Mouse (Mus musculus) megakaryocyte, embryonic 14.5 days (primary cell): ENCODE results near the gene D17Wsu92e. TPM values are rescaled to one million over a fixed set of nuclear protein-coding genes. Genes with fewer than 3 reads are reported as not detected.
"Not testable (repeated sequence)": the region's sequence is repeated elsewhere in the genome, so short reads cannot be mapped to it uniquely, and the experiment has no call there.

Source experiments
- H3K27me3 ChIP-seq: replicated peaks from 2 replicates; pipeline ENCODE3; 2012; ENCODE audit warnings: inconsistent platforms
- H3K36me3 ChIP-seq: replicated peaks from 2 replicates; pipeline ENCODE3; 2012; ENCODE audit warnings: low read length, inconsistent platforms, mixed read lengths
- H3K4me1 ChIP-seq: 2 replicates; pipeline ENCODE4 v1.6.1; 2012; ENCODE audit warnings: inconsistent platforms
- H3K4me3 ChIP-seq: replicated peaks from 2 replicates; pipeline ENCODE3; 2012; ENCODE audit warnings: moderate library complexity, mild to moderate bottlenecking, inconsistent platforms
- H3K9me3 ChIP-seq: 2 replicates; pipeline ENCODE4 v1.6.1; 2012; ENCODE audit warnings: inconsistent platforms
- FLI1 ChIP-seq: IDR thresholded peaks from 2 replicates; pipeline ENCODE4 v1.6.1; 2012; ENCODE audit warnings: low read length, inconsistent platforms, mixed read lengths
- GATA1 ChIP-seq: IDR thresholded peaks from 3 replicates; pipeline ENCODE4 v1.6.1; 2012; ENCODE audit warnings: mixed read lengths, low read length, inconsistent platforms, borderline replicate concordance
- polyA plus RNA-seq: library from polyadenylated mRNA; stranded (reverse); fragments of >175 nt; gene quantifications from 2 replicates; pipeline ENCODE4 v1.2.3, GENCODE M21; 2012; ENCODE audit warnings: low replicate concordance; ENCODE audit not compliant: insufficient read depth

D17Wsu92e gene
- polyA plus RNA-seq, 1 experiment = 42.6 TPM

DNA sequence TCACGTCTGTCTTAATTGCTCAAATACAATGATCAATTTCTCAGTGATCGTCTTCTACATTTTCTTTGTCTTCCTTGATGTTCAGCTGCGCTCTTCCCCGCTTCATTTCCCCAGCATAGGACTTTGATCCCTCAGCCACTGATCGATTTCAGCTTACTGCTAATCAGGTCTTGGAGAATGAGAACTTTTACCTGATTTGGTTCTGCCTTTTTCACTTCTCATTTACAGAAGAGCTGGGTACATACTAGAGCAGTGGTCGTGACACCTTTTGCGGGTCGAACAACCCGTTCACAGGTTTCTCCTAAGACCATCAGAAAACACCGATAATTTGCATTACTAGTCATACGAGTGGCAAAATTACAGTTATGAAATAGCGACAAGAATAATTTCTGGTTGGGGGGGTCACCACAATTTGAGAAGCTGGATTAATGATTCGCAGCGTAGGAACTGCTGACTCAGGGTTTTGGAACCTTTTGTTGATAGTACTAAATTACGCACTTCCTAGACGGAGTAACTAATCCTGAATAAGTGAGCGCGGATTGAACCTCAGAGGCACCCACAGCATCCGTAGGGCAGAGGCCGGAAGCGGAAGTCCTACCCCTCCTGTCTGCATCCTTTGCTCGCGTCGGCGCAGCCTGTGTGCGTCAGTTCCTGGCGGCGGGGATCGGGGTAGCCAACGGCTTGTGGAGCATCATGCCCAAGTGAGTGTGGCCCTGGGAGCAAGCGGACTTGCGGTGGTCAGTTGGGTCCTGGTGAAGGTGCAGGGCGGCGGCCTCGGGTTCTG lies 19.2 kb upstream of the D17Wsu92e start:
- H3K27me3 ChIP-seq = peaks cover 5% of the 10 kb centered on the region
- TF ChIP-seq FLI1 (peak; percentile 81), GATA1 (no peak)
- H3K4me1 ChIP-seq = peaks cover 22% of the 10 kb centered on the region
- peak overlapping the region; percentile 98 for H3K4me3 ChIP-seq
- H3K9me3 ChIP-seq = no peaks in the 10 kb centered on the region; the same call in 1 of the 2 replicates
- H3K36me3 ChIP-seq = peaks cover 30% of the 10 kb centered on the region

DNA sequence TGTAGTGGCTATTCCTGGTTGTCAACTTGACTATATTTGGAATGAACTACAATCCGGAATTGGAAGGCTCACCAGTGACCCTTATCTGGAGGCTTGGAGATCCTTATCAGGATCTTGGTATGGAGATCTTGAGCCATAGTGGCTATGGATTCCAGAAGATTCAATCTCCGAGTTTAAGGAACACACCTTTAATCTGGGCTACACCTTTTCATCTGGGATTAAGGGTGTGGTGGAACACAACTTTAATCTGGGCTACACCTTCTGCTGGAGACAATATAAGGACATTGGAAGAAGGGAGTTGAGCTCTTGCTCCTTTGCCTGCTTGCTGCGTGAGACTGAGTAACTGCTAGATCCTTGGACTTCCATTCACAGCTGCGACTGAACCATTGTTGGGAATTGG lies 17.4 kb upstream of the D17Wsu92e start, which contains the start of gene Snrpc:
Gene Snrpc (plus strand): TSS at position 301 of the 400 bp plus-strand sequence.
- Histone ChIP-seq H3K4me3 (peak within 1 kb of the TSS; percentile 98), H3K4me1 (peaks cover 22% of the 10 kb centered on the region), H3K36me3 (peaks cover 14% of the 10 kb centered on the region)
- H3K27me3 ChIP-seq, H3K9me3 ChIP-seq: not testable (repeated sequence)

DNA sequence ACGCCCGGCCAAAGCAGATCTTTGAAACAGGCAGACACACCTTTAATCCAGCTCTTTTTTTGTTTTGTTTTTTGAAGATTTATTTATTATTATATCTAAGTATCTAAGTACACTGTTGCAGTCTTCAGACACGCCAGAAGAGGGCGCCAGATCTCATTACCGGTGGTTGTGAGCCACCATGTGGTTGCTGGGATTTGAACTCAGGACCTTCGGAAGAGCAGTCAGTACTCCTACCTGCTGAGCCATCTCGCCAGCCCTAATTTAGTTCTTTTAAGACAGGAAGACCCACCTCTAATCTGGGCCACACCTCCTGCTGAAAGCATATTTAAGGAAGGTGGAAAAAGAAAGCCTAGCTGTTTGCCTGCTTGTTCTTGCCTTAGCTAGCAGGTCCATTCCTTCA lies 10.0 kb upstream of the D17Wsu92e start:
- Histone ChIP-seq H3K36me3 (no peaks in the 10 kb centered on the region), H3K4me1 (peaks cover 32% of the 10 kb centered on the region), H3K9me3 (no peaks in the 10 kb centered on the region; the same call in 1 of the 2 replicates), H3K4me3 (no peak overlapping the region), H3K27me3 (peaks cover 5% of the 10 kb centered on the region)
- TF ChIP-seq FLI1 (no peak), GATA1 (no peak)

DNA sequence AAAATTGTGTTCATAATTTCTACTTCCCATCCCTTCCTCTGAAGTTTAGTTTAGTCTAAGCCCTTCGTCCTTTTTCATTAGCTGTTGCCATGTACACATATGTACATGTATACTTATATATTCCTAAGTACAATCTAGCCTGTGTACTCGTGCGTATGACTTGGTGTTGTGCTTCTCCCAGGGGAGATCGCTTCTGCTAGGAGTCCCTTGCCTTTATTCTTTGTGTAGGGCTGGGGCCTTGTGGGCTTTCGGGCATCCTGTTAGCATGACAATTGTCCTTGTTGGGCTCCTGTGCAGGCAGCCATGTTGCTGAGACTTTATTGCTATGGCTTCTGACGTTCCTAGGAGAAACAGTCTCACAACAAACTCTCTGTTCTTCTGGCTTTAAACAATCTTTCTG lies 7.1 kb upstream of the D17Wsu92e start:
- no peaks in the 10 kb centered on the region for H3K36me3 ChIP-seq
- H3K4me1 ChIP-seq = peaks cover 40% of the 10 kb centered on the region
- no peaks in the 10 kb centered on the region for H3K9me3 ChIP-seq
- no peak overlapping the region for H3K4me3 ChIP-seq
- no peaks in the 10 kb centered on the region for H3K27me3 ChIP-seq
- TF ChIP-seq FLI1 (no peak), GATA1 (no peak)

DNA sequence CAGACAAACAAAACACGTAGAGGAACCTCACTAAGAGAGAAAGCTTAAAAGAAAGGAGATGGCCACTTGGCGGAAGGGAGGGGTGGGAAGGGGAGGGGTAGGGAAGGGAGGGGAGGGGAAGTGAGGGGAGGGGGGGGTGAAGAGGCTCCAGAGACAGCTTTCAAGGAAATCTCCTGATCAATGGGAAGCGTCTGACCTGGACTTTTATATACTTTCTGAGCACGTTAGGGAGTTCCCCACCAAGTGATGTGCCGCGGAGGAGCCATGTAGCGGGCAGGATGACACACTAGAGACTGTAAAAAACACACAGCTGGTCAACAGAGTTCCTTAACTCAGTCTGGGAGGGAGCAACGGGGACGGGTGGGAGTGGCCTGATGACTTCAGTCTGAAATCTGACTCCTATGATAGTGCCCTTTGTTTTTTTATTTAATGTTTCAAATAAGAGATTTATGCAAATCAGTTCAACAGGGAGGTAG lies 6.5 kb upstream of the D17Wsu92e start:
- no peaks in the 10 kb centered on the region for H3K9me3 ChIP-seq
- peak overlapping the region; percentile 91 for H3K4me3 ChIP-seq
- H3K27me3 ChIP-seq = no peaks in the 10 kb centered on the region
- no peaks in the 10 kb centered on the region for H3K36me3 ChIP-seq
- no peak for TF ChIP-seq GATA1
- no peak for TF ChIP-seq FLI1
- peaks cover 45% of the 10 kb centered on the region for H3K4me1 ChIP-seq

DNA sequence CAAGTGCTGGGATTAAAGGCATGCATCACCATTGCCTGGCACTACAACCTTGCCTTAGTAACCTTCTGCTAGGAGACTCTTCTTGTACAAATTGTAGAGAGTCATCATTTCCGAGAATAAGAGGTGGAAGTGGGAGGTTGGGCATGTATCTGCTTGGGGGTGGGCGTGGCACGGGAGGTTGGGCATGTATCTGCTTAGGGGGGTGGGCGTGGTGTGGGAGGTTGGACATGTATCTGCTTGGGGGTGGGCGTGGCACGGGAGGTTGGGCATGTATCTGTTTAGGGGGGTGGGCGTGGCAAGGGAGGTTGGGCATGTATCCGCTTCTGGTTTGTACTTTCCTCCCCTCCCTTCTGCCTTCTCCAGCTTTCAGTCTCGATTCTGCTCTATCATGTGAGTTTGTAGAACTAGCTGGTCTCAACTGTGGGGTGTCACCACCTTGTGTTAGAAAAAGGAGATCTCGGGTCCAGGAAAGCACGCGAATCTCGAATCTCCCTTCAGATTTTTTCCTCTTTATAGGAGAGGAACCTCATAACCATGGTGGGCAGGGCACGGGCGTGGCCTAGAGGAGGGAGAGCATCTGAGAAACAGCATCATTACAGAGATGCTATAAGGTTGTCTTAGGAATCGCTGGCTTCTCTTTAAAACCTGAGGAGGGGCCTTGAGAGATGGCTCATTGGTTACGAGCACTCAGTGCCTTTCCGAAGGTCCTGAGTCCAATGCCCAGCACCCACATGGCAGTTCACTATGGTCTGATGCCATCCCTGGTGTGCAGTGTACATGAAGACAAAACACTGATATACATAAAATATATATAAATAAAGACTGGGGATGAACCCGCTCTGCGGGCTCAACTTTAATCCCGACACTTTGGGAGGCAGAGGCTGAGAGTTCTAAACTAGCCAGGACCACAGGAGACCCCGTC lies 5.8 kb upstream of the D17Wsu92e start:
- TF ChIP-seq GATA1 (no peak), FLI1 (no peak)
- Histone ChIP-seq H3K27me3 (no peaks in the 10 kb centered on the region), H3K4me3 (peak overlapping the region; percentile 91), H3K36me3 (no peaks in the 10 kb centered on the region), H3K9me3 (no peaks in the 10 kb centered on the region), H3K4me1 (peaks cover 52% of the 10 kb centered on the region)

DNA sequence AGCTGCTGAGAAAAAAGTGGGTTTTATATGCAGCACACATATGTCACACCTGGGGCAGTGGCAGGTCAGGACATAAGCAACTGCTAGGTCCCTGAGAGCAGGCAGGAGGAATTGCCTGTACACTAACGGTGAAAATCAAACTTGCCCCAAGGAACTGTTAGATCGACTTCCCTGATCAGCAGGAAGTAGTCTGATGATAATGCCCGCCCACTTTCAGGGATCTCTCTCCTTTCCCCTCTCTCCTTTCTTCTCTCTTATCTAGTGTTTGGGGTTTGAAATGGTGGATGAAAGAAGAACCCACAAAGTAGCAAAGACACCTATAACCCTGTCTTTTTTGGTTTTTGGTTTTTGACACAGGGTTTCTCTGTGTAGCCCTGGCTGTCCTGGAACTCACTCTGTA lies 5.1 kb upstream of the D17Wsu92e start:
- Histone ChIP-seq H3K9me3 (no peaks in the 10 kb centered on the region), H3K36me3 (no peaks in the 10 kb centered on the region), H3K4me1 (peaks cover 57% of the 10 kb centered on the region), H3K27me3 (no peaks in the 10 kb centered on the region), H3K4me3 (peak overlapping the region; percentile 91)
- TF ChIP-seq FLI1 = no peak
- TF ChIP-seq GATA1 = no peak

DNA sequence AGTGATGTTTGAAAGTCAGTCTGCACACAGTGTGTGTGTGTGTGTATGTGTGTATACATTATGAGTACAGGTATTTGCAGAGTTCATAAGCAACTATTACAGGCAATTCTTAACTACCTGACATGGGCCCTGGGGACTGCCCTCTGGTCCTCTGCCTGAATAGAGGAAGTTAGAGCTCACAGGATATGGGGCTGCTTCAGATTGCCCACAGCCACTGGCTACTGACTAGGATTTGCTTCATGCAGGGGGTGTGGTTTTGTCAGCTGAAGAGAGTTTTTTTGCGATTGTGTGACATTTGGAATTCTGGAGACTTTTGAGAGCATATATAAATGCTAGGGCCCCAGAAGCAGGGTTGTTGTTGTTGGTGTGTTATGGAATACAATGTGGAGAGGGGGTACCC lies 4.5 kb upstream of the D17Wsu92e start:
- Histone ChIP-seq H3K4me1 (peaks cover 57% of the 10 kb centered on the region), H3K9me3 (no peaks in the 10 kb centered on the region), H3K27me3 (no peaks in the 10 kb centered on the region), H3K36me3 (no peaks in the 10 kb centered on the region), H3K4me3 (peak overlapping the region; percentile 91)
- TF ChIP-seq GATA1 = no peak
- TF ChIP-seq FLI1 = no peak

DNA sequence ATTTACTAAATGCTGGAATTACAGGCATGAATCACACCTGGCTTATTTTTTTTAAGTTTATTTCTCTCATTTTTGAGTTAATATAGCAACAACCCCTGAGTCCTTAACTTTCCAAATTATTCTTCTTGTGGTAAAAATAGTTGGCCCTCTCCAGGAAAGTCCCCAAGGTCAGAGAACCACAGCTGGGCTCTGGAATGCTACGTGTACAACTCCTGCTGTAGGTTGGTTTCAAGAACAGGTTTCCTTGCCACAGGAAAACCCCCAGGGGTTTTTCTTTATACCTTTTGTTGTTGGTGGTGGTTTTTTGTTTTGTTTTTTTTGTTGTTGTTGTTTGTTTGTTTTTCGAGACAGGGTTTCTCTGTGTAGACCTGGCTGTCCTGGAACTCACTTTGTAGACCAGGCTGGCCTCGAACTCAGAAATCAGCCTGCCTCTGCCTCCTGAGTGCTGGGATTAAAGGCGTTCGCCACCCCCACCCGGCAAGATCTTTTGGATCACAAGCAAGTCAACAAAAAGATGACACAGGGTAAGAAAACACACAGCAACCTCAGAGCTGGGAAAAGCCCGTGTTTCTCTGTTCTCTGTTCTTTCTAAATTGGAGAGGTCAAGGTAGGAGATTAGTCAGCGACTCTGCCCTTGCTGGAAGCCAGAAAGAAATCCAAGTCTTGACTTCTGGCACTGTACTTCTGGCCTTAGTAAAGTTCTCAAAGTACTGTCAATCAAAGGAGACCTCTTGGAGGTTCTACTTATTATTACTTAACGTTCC lies 2.9 kb upstream of the D17Wsu92e start:
- Histone ChIP-seq H3K27me3 (no peaks in the 10 kb centered on the region), H3K36me3 (no peaks in the 10 kb centered on the region), H3K4me1 (peaks cover 57% of the 10 kb centered on the region), H3K9me3 (no peaks in the 10 kb centered on the region), H3K4me3 (no peak overlapping the region)
- TF ChIP-seq FLI1 = no peak
- TF ChIP-seq GATA1 = no peak
